Mouse (Mus musculus) embryonic facial prominence, embryonic 10.5 days (tissue): Measurements from ENCODE around the gene Lgals3bp. TPM values are rescaled to one million over a fixed set of nuclear protein-coding genes. Genes with fewer than 3 reads are reported as not detected.

ENCODE experiments used
- DNase-seq: peaks from one replicate; pipeline ENCODE4 v3.0.0-alpha.2; 2017; ENCODE audit warnings: low spot score
- H3K27ac ChIP-seq: fragments of 300-500 bp; sonication (generic); replicated peaks from 2 replicates; pipeline ENCODE4 v1.5.1; 2016; ENCODE audit warnings: mild to moderate bottlenecking
- H3K27me3 ChIP-seq: fragments of 300-500 bp; sonication (generic); replicated peaks from 2 replicates; pipeline ENCODE4 v1.6.1; 2016; ENCODE audit warnings: low read depth, mild to moderate bottlenecking; ENCODE audit not compliant: poor library complexity, severe bottlenecking
- H3K36me3 ChIP-seq: fragments of 300-500 bp; sonication (generic); replicated peaks from 2 replicates; pipeline ENCODE4 v1.6.1; 2016; ENCODE audit warnings: mild to moderate bottlenecking, moderate library complexity
- H3K4me1 ChIP-seq: fragments of 300-500 bp; sonication (generic); 2 replicates; pipeline ENCODE4 v1.6.1; 2016
- H3K4me3 ChIP-seq: fragments of 300-500 bp; sonication (generic); 2 replicates; pipeline ENCODE4 v1.5.1; 2016; ENCODE audit warnings: mild to moderate bottlenecking, moderate library complexity
- H3K9me3 ChIP-seq: fragments of 300-500 bp; sonication (generic); 2 replicates; pipeline ENCODE4 v1.6.1; 2016; ENCODE audit warnings: mild to moderate bottlenecking
- WGBS: fragments of 180-500 bp; shearing (Covaris S2); methylation state at CpG from one replicate; pipeline ENCODE4 v1.1.7; 2016; 5-methylcytosine and 5-hydroxymethylcytosine counted together
- polyA plus RNA-seq: library from polyadenylated mRNA; unstranded; fragments of >200 nt; fragmentation: Nextera tagmentation; extraction: Ambion mirVana; gene quantifications from 2 replicates; pipeline ENCODE4 v1.2.1, GENCODE M21; 2016

The Lgals3bp gene
- polyA plus RNA-seq, 1 experiment from 2014 or later: 0.86 TPM

DNA sequence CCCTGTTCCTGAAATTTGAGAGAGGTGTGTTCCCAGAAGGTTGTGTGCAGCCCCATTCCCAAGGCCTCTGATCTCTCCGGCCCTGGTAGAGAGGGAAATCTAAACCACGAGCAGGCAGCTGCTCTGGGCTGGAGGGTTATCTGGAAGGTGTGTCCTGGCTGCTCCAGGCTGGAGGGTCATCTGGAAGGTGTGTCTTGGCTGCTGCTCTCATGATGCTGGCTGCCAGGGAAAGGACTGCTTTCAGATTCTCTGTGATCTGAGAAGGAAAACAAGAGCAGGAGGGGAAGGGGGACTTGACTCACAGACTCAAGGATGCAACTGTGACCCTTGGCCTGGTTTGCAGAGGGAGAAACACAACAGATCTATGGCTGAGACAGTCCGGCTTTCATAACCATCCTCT lies 35.8 kb downstream of the Lgals3bp start:
- Histone ChIP-seq H3K9me3 (no peaks in the 10 kb centered on the region), H3K27me3 (no peaks in the 10 kb centered on the region; the same call in 1 of the 2 replicates), H3K4me1 (peaks cover 65% of the 10 kb centered on the region), H3K36me3 (no peaks in the 10 kb centered on the region), H3K27ac (peak overlapping the region; percentile 89), H3K4me3 (no peak overlapping the region)
- 43% methylated on average over 3 of the region's 3 CpGs for WGBS
- DNase-seq: no peak

DNA sequence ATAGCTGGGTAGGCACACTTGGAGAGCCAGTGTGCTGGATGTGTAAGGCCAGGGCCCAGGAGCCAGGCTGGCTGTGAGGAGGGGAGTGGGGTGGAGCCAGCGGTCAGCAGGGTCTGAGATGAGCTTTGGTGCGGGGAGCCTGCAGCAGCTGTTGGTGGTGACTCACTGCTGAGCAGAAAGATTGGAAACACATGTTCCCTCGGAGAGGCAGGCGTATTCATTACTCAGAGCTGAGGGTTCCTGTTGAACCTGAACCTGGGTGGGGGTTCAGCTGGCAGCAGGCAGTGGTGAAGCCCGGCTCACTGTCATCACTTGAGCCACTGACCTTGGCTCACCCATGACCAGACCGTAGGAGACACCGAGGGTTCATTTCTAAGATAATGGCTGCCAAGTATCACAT lies 36.7 kb downstream of the Lgals3bp start:
- Histone ChIP-seq H3K4me1 (peaks cover 74% of the 10 kb centered on the region), H3K4me3 (peak overlapping the region; percentile 23; the same call in 1 of the 2 replicates), H3K36me3 (no peaks in the 10 kb centered on the region), H3K27me3 (no peaks in the 10 kb centered on the region; the same call in 1 of the 2 replicates), H3K27ac (peak overlapping the region; percentile 89), H3K9me3 (no peaks in the 10 kb centered on the region)
- peak; percentile 86 for DNase-seq
- WGBS: 37% methylated on average over 7 of the region's 7 CpGs

DNA sequence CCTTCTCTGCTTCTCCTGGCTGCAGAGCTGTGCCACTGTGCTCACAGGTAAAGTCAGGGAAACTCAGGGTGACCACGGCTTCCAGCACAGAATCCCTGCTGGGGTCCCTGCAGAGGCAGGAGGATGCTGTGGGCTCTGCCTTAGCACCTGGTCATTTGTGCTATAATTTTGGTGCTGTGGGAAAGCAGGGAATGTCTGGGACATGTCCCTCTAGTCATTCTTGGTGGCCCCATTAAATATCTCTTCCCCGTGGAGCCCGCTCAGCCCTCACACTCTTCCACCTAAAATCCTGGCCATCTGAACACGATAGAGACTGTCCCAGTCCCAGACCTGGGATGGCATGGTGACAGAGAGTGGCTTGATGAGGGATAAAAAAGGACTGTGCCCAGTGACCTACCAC lies 37.9 kb downstream of the Lgals3bp start:
- Histone ChIP-seq H3K27ac (peak overlapping the region; percentile 89), H3K36me3 (no peaks in the 10 kb centered on the region), H3K4me3 (no peak overlapping the region), H3K9me3 (no peaks in the 10 kb centered on the region), H3K4me1 (peaks cover 74% of the 10 kb centered on the region), H3K27me3 (no peaks in the 10 kb centered on the region; the same call in 1 of the 2 replicates)
- no peak for DNase-seq
- 85% methylated on average over 4 of the region's 4 CpGs for WGBS

DNA sequence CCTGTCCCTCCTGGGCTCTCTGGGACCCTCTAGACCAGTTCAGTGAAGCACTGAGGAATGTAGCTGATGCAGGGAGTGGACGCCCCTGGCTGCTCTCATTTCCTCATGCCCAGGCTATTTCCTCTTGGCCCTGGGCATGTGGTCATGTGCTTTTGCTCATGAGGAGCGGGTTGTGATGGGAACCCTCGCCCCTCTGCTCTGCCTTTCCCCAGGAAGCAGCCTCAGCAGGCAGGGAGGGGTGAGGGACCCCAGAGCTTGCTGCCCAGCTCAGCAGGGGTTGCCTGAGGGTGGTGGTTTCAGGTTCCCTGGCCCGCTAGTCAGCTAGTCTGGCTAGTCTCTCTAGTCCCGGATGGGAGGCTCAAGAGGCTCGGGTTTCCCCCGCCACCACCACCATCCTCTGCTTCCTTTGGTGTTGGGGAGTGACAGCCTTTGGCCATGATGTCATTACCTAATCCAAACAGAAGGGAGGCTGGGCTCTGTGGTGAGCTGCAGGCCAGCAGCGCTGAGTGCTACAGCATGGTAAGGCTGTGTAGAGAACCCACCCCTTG lies 38.8 kb downstream of the Lgals3bp start:
- 2% methylated on average over 8 of the region's 8 CpGs for WGBS
- Histone ChIP-seq H3K27me3 (no peaks in the 10 kb centered on the region; the same call in 1 of the 2 replicates), H3K9me3 (no peaks in the 10 kb centered on the region), H3K27ac (peak overlapping the region; percentile 89), H3K4me3 (peak overlapping the region; percentile 37), H3K36me3 (no peaks in the 10 kb centered on the region), H3K4me1 (peaks cover 74% of the 10 kb centered on the region)
- DNase-seq: peak; percentile 91

DNA sequence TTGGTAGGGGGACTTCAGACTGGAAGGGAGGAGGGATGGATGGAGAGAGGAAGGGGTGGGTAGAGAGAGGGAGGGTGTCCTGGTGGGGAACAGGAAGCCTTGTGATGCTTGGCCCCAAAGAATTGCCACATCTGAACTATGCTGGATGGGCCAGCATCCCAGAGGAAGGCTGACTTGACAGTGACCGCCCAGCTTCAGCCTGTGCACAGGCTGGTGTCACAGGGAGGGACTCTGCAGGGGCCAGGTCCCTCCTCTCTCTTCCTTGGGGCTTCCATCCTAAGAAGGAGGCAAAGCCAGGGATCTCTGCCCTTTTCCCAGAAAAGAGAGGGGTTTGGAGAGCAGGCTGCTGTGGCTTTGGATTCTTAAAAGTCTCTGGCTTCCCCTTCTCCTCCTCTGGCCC lies 39.4 kb downstream of the Lgals3bp start:
- Histone ChIP-seq H3K4me1 (peaks cover 71% of the 10 kb centered on the region), H3K4me3 (peak overlapping the region; percentile 37; the same call in 1 of the 2 replicates), H3K27me3 (no peaks in the 10 kb centered on the region; the same call in 1 of the 2 replicates), H3K36me3 (no peaks in the 10 kb centered on the region), H3K27ac (peak overlapping the region; percentile 89), H3K9me3 (no peaks in the 10 kb centered on the region)
- DNase-seq: no peak
- WGBS: 51% methylated on average over 1 of the region's 1 CpGs

DNA sequence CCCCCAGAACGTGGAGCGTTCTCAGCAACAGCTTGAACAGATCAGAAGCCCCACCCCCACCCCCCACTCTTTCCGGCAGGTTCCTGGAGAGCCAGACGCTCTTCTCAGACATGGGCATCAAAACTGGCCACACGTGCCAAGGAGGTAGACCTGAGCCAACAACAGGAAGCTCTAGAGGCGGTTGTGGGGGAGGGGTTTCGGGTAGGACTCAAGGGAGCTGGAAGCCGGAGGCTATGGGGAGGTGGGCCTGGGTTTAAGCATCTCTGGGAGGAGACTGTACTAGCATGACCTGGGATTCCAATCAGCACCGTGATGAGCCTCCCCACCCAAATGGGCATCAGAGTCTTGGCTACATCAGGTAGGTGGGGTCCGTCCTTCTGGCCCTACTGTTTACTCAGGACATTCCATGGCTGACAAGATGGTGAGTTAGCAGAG lies 41.0 kb downstream of the Lgals3bp start:
- Histone ChIP-seq H3K27me3 (no peaks in the 10 kb centered on the region; the same call in 1 of the 2 replicates), H3K27ac (peak overlapping the region; percentile 58), H3K4me1 (peaks cover 62% of the 10 kb centered on the region), H3K4me3 (no peak overlapping the region), H3K9me3 (no peaks in the 10 kb centered on the region), H3K36me3 (no peaks in the 10 kb centered on the region)
- WGBS: 73% methylated on average over 10 of the region's 10 CpGs
- DNase-seq: no peak

DNA sequence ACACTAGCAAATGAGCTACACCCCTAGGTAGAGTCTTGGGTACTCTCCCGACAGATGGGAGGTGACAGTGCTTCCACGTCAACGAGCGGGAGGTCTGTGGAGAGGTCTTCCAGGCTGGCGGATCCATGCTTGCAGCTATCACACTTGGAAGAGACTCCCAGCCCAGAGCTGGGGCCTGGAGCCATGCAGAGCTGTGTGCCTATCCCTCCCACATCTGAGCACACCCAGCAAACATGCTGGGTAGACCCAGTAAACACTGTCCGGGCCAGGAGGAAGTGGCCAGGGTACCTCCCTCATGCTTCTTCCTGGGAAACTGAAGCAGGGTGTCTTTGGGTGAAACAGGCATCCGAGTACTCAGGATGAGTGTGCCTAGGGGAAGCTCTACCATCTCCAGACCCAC lies 41.4 kb downstream of the Lgals3bp start:
- H3K9me3 ChIP-seq: no peaks in the 10 kb centered on the region
- peak overlapping the region; percentile 58 for H3K27ac ChIP-seq
- H3K27me3 ChIP-seq: no peaks in the 10 kb centered on the region; the same call in 1 of the 2 replicates
- H3K4me3 ChIP-seq: no peak overlapping the region
- H3K4me1 ChIP-seq: peaks cover 62% of the 10 kb centered on the region
- 84% methylated on average over 7 of the region's 7 CpGs for WGBS
- no peak for DNase-seq
- H3K36me3 ChIP-seq: no peaks in the 10 kb centered on the region

DNA sequence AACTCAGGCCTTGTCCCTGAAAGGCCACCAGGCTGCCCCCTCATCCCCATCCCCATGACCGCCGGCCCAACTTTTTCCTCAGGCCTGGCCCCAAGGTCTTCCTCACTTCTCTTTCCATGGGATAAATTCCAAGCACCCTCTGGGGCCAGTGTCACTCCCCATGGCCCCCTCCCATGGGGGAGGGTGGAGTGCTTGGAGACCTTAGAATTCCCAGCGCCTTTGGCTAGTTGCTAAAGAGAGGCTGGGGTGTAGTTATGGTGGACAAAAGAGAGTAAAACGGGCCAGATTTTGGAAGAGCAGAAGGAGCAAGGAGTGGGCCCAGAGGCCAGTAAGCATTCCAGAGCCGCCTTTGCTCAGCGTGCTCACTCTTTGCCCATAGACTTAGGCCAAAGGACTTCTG lies 46.3 kb downstream of the Lgals3bp start, which contains the start of gene Timp2:
Gene Timp2, minus strand, starts transcription at position 101 of the 400 bp plus-strand sequence.
- Histone ChIP-seq H3K4me3 (peak within 1 kb of the TSS; percentile 90), H3K27me3 (no peaks in the 10 kb centered on the region), H3K9me3 (no peaks in the 10 kb centered on the region), H3K36me3 (peaks cover 26% of the 10 kb centered on the region), H3K4me1 (peaks cover 46% of the 10 kb centered on the region), H3K27ac (peak within 1 kb of the TSS; percentile 97)
- DNase-seq: no peak
- 27% methylated on average over 6 of the region's 6 CpGs for WGBS

DNA sequence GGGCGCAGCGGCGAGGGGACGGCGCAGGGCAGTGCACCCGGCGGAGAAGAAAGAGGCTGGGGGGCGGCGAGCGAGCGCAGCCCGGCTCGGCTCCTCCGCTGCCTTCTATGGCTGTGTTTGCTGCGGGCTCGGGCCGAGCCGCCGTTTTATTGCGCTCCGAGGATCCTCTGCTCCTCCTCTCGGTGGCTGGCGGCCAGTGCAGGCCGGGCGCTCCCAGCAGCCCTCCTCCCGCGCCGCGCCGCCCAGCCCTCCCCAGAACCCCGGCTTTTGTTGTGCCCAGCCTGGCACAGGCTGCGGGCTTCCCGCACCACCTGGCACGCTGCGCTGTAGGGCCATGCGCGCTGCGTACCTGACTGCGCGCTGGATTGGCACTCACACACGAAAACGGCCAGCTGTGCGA lies 46.7 kb downstream of the Lgals3bp start:
- peak overlapping the region; percentile 90 for H3K4me3 ChIP-seq
- WGBS: 1% methylated on average over 43 of the region's 43 CpGs
- H3K36me3 ChIP-seq: peaks cover 28% of the 10 kb centered on the region
- peak overlapping the region; percentile 97 for H3K27ac ChIP-seq
- peak; percentile 90 for DNase-seq
- H3K9me3 ChIP-seq: no peaks in the 10 kb centered on the region
- H3K4me1 ChIP-seq: peaks cover 43% of the 10 kb centered on the region
- no peaks in the 10 kb centered on the region for H3K27me3 ChIP-seq

DNA sequence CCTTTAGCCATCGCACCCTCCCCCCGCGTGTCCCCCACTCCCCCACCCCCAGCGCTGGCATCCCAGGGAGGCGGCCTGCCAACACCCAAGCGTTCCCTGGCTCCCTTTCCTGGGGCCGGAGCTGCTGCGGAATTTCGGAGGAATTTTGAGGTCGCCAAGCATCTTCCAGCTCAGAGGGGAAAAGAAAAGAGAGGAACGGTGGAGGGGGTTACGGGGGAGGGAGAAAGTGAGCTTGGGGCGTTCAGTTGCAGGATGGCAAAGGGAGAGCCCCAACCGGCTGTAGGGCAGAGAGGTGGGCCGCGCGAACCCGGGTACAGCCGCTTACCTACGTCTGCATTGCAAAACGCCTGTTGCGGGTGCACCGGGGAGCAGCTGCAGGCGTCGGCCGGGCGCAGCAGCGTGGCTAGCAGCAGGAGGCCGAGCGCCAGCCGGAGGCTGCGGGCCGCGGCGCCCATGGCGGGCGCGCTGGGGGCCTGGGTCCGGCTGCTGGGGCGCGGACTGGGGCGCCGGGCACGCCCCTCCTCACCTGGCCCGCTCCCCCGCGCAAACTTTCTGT lies 47.2 kb downstream of the Lgals3bp start:
- under 1% methylated on average over 47 of the region's 47 CpGs for WGBS
- DNase-seq: no peak

DNA sequence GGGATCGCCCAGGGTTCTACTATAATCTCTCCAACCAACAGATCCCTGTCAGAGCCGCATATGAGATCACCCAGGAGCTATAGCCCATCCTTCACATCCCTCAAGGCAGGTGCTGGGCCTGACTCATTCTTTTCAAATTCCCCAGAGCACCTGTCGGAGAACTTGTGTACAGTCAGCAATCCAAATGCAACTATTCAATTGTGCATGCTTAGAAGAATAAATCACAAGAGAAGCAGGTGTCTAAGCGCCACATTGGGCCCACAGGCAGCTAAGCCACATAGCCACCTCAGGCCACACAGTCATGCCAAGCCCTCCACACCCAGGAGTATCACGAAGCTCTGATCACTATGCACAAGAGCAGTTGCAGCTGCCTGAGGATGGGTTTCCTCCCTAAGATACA lies 52.4 kb downstream of the Lgals3bp start:
- Histone ChIP-seq H3K4me3 (0 out of 2 replicates have a peak overlapping the region, but pooled peaks have one; percentile 17), H3K27me3 (no peaks in the 10 kb centered on the region), H3K27ac (peak overlapping the region; percentile 60; the same call in 1 of the 2 replicates), H3K9me3 (no peaks in the 10 kb centered on the region), H3K4me1 (peaks cover 63% of the 10 kb centered on the region), H3K36me3 (peaks cover 34% of the 10 kb centered on the region)
- 89% methylated on average over 5 of the region's 5 CpGs for WGBS
- DNase-seq: no peak

More for the DNA sequence above, 47.2 kb downstream of the Lgals3bp start:
- peak overlapping the region; percentile 90 for H3K4me3 ChIP-seq
- peaks cover 28% of the 10 kb centered on the region for H3K36me3 ChIP-seq
- H3K27me3 ChIP-seq: no peaks in the 10 kb centered on the region
- no peaks in the 10 kb centered on the region for H3K9me3 ChIP-seq
- H3K27ac ChIP-seq: peak overlapping the region; percentile 97
- peaks cover 47% of the 10 kb centered on the region for H3K4me1 ChIP-seq

DNA sequence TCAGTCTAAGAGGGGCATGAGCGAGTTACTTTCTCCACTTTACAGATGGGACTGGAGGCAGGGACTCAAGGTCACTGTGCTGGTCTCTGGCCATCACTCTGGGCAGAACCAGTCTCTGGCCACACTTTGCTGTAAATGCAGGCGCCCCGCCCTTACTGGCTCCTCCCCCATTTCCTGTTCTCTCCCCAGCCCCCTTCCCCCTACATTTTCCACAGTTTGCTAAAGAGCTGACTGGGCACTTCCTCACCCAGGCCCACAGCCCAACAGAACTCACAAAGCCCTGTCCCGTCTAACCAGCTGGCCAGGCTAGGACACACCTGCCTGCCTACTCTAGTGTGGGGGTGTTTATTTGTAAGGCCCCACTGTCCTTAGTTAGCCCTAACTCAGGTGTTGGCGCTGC lies 53.0 kb downstream of the Lgals3bp start:
- H3K27me3 ChIP-seq: no peaks in the 10 kb centered on the region
- H3K9me3 ChIP-seq: no peaks in the 10 kb centered on the region
- peak overlapping the region; percentile 17; the same call in 1 of the 2 replicates for H3K4me3 ChIP-seq
- peak overlapping the region; percentile 60 for H3K27ac ChIP-seq
- peaks cover 58% of the 10 kb centered on the region for H3K4me1 ChIP-seq
- WGBS: 58% methylated on average over 5 of the region's 5 CpGs
- no peak for DNase-seq
- H3K36me3 ChIP-seq: peaks cover 34% of the 10 kb centered on the region

DNA sequence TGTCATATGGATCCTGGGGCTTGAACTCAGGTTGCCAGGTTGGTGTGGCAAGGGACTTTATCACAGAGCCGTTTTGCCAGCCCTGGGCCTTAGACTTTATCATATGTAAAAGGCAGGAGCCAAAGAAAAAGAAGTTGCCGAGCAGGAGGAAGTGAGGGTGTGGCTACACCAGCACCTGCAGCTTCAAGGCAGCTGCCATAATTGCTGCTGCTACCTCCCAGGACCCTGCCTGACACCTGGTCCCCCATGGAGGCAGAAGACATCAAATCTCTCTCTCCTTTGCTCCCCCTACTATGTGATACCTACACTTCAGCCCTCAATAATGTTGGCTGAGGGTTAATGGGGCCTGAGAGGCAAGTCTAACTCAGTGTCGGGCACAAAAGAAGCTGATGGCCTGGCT lies 53.5 kb downstream of the Lgals3bp start:
- H3K27ac ChIP-seq: peak overlapping the region; percentile 60
- H3K27me3 ChIP-seq: no peaks in the 10 kb centered on the region
- WGBS: 66% methylated on average over 3 of the region's 3 CpGs
- peak overlapping the region; percentile 17; the same call in 1 of the 2 replicates for H3K4me3 ChIP-seq
- H3K36me3 ChIP-seq: peaks cover 34% of the 10 kb centered on the region
- H3K9me3 ChIP-seq: no peaks in the 10 kb centered on the region
- peaks cover 58% of the 10 kb centered on the region for H3K4me1 ChIP-seq
- no peak for DNase-seq
